Mouse (Mus musculus) CD4-positive, CD25-positive, alpha-beta regulatory T cell, adult 4 months (primary cell): ENCODE measurements around the gene Hsp90aa1. TPM values are rescaled to one million over a fixed set of nuclear protein-coding genes. Genes with fewer than 3 reads are reported as not detected.
"Not testable (repeated sequence)": the region's sequence is repeated elsewhere in the genome, so short reads cannot be mapped to it uniquely, and the experiment has no call there.

ENCODE experiments used
- ATAC-seq: one replicate; pipeline ENCODE4 v1.8.0; 2017
- polyA plus RNA-seq, 2 experiments: library from polyadenylated mRNA; unstranded; fragments of 100-300 nt; shearing (Covaris generic); gene quantifications; one replicate each; pipeline ENCODE4 v1.2.1; 2017

The Hsp90aa1 gene
- 100 to 1,000 TPM; 140 to 181 TPM for polyA plus RNA-seq

- ATAC-seq: no peak
These were observed at the start of gene Hsp90aa1 for GRCm38 (mm10) chr12:110702556-110702955. Hsp90aa1 (minus strand) TSS chr12:110702728.

- ATAC-seq: peak; percentile 77
These were observed 48.4 kb upstream of the Hsp90aa1 start for GRCm38 (mm10) chr12:110750770-110751439.

GRCm38 (mm10) chr12:110738158-110738921, 35.8 kb upstream of the Hsp90aa1 start:
- ATAC-seq: peak; percentile 38

GRCm38 (mm10) chr12:110737170-110738157, 34.9 kb upstream of the Hsp90aa1 start, which contains the start of gene Wdr20:
Wdr20 (plus strand) TSS chr12:110737944.
- peak; percentile 86 for ATAC-seq

- ATAC-seq: peak; percentile 23
These were observed 34.1 kb upstream of the Hsp90aa1 start for GRCm38 (mm10) chr12:110736641-110737040.

GRCm38 (mm10) chr12:110733254-110733653, 30.7 kb upstream of the Hsp90aa1 start:
- ATAC-seq: not testable (repeated sequence)

GRCm38 (mm10) chr12:110726428-110726827, 23.9 kb upstream of the Hsp90aa1 start:
- ATAC-seq: no peak

GRCm38 (mm10) chr12:110725489-110725888, 23.0 kb upstream of the Hsp90aa1 start:
- ATAC-seq: no peak

GRCm38 (mm10) chr12:110725051-110725450, 22.5 kb upstream of the Hsp90aa1 start:
- no peak for ATAC-seq

- no peak for ATAC-seq
These were observed 13.5 kb upstream of the Hsp90aa1 start for GRCm38 (mm10) chr12:110716004-110716403.

- ATAC-seq: no peak
These were observed 11.7 kb upstream of the Hsp90aa1 start for GRCm38 (mm10) chr12:110714215-110714614.

- ATAC-seq: no peak
These were observed 11.3 kb upstream of the Hsp90aa1 start for GRCm38 (mm10) chr12:110713784-110714183.

- ATAC-seq: no peak
These were observed 8.7 kb upstream of the Hsp90aa1 start for GRCm38 (mm10) chr12:110711270-110711669.

- no peak for ATAC-seq
These were observed 4.9 kb upstream of the Hsp90aa1 start for GRCm38 (mm10) chr12:110707451-110707850.

- peak; percentile 44 for ATAC-seq
These were observed 4.1 kb upstream of the Hsp90aa1 start for GRCm38 (mm10) chr12:110706337-110707231.

GRCm38 (mm10) chr12:110705419-110705818, 2.9 kb upstream of the Hsp90aa1 start:
- ATAC-seq: not testable (repeated sequence)

- ATAC-seq: no peak
These were observed 1.2 kb upstream of the Hsp90aa1 start for GRCm38 (mm10) chr12:110703682-110704081.

GRCm38 (mm10) chr12:110703008-110703471, 512 bp upstream of the Hsp90aa1 start:
- ATAC-seq: peak; percentile 73

GRCm38 (mm10) chr12:110701363-110701762, 1.2 kb downstream of the Hsp90aa1 start:
- ATAC-seq: not testable (repeated sequence)

GRCm38 (mm10) chr12:110700730-110701129, 1.8 kb downstream of the Hsp90aa1 start:
- ATAC-seq: no peak

GRCm38 (mm10) chr12:110699171-110699547, 3.4 kb downstream of the Hsp90aa1 start:
- no peak for ATAC-seq
